Mouse (Mus musculus): ENCODE measurements at regions not wholly inside any gene's neighbourhood (a gene's known extent, or its start where the extent isn't known, plus 50 kb on each side); places are given as distances from the start of the nearest gene placed in this dataset.

DNA sequence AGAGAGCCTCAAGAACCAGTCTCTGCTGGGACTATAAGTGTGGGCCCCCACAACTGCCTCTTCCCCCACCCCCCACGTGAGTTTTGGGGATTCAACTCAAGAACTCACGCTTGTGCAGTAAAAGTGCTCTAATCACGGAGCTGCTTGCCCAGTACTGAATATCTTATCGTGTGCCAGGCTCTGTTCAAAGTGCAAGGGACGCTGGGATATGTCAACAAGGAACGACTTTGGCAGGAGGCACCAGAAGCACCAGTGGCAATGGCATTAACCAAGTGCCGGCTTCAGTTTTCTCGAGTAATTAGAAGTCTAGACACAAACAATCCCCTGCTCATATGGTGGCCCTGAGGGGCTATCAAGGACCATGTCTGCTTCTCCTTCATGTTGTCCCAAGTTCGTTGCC lies 106.0 kb upstream of the Magi1 start:
- WGBS, result 80% methylated on average over 9 of the region's 9 CpGs
- H3K27ac ChIP-seq (replicated peaks), result no peak overlapping the region
- ATAC-seq (ENCODE audit: low read depth), result no peak
- H3K4me1 ChIP-seq (replicated peaks), result no peaks in the 10 kb centered on the region
- H3K9me3 ChIP-seq, result no peaks in the 10 kb centered on the region
- no peak overlapping the region for H3K4me3 ChIP-seq
- no peaks in the 10 kb centered on the region for H3K36me3 ChIP-seq
- H3K4me2 ChIP-seq, result no peak overlapping the region
- H3K27me3 ChIP-seq, result no peaks in the 10 kb centered on the region
- H3K9ac ChIP-seq, result no peak overlapping the region

DNA sequence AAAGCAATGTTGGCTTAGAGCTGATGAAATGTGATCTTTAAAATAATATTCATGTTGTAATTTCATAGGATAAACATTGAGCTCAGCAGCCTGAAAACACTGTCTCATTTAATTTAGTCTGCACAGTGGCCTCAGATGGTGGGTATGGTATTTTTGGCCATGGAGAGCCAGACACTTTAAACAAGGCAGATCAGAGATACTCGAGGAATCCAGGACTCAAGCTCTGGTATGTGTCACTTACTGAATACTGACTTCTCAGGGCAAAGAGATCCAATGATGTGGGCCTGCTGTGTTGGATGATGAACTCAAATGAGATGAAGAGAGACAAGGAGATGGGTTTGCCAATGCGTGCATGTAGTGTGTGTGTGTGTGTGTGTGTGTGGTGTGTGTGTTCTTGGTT lies 103.9 kb upstream of the Magi1 start:
- no peaks in the 10 kb centered on the region for H3K9me3 ChIP-seq
- WGBS, result 85% methylated on average over 2 of the region's 2 CpGs
- no peaks in the 10 kb centered on the region for H3K36me3 ChIP-seq
- no peaks in the 10 kb centered on the region for H3K27me3 ChIP-seq
- no peak overlapping the region for H3K4me2 ChIP-seq
- no peak overlapping the region for H3K9ac ChIP-seq
- no peak overlapping the region for H3K27ac ChIP-seq (replicated peaks)
- no peak for ATAC-seq (ENCODE audit: low read depth)
- H3K4me3 ChIP-seq, result no peak overlapping the region
- H3K4me1 ChIP-seq (replicated peaks), result no peaks in the 10 kb centered on the region

DNA sequence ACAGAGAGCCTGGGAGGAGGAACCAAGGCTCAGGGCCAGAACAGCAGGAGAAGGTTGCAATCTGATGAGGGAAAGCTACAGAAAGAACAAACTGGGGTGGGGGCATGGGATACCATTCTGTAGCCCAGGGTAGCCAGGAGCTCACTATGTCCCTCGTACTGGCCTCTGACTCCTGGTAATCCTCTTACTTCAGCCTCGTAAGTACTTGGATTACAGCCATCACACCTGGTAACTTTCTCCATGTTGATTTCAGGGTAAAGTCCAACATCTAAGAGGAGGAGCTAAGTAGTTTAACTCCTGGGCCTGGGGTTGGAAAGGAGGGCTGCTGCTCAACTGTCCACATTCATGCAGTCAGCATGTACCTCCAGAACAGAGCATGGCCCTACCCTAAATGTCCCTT lies 101.8 kb upstream of the Magi1 start:
- no peak for ATAC-seq (ENCODE audit: low read depth)
- H3K4me1 ChIP-seq (replicated peaks), result no peaks in the 10 kb centered on the region
- H3K4me3 ChIP-seq, result no peak overlapping the region
- no peaks in the 10 kb centered on the region for H3K27me3 ChIP-seq
- no peak overlapping the region for H3K9ac ChIP-seq
- 89% methylated on average over 2 of the region's 2 CpGs for WGBS
- no peak overlapping the region for H3K4me2 ChIP-seq
- H3K36me3 ChIP-seq, result no peaks in the 10 kb centered on the region
- no peak overlapping the region for H3K27ac ChIP-seq (replicated peaks)
- no peaks in the 10 kb centered on the region for H3K9me3 ChIP-seq

- no peaks in the 10 kb centered on the region for H3K27me3 ChIP-seq
- 89% methylated on average over 2 of the region's 2 CpGs for WGBS
- no peaks in the 10 kb centered on the region for H3K9me3 ChIP-seq
- H3K4me1 ChIP-seq (replicated peaks), result no peaks in the 10 kb centered on the region
- H3K4me2 ChIP-seq, result no peak overlapping the region
- H3K36me3 ChIP-seq, result no peaks in the 10 kb centered on the region
- H3K4me3 ChIP-seq, result no peak overlapping the region
- H3K9ac ChIP-seq, result no peak overlapping the region
- no peak overlapping the region for H3K27ac ChIP-seq (replicated peaks)
- no peak for ATAC-seq (ENCODE audit: low read depth)
These were observed 86.3 kb upstream of the Magi1 start for GRCm38 (mm10) chr6:94369991-94370390.

DNA sequence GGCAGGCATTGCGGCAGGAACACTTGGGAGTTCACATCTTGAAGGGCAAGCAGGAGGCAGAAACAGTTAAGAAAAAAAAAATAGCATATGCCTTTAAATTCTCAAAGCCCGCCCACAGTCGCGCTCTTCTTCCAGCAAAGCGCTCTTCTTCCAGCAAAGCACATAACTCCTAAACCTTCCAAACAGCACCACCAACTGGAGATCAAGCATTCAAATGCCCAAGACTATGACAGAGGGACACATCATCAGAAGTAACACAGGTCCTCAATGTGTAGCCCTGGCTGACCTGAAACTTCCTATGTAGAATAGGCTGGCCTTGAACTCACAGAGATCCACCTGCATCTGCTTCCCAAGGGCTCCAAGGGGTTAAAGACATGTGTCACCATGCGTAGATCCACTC lies 80.2 kb upstream of the Magi1 start:
- H3K4me1 ChIP-seq (replicated peaks), result no peaks in the 10 kb centered on the region
- H3K36me3 ChIP-seq, result no peaks in the 10 kb centered on the region
- H3K27me3 ChIP-seq, result no peaks in the 10 kb centered on the region
- ATAC-seq (ENCODE audit: low read depth), result no peak
- no peaks in the 10 kb centered on the region for H3K9me3 ChIP-seq
- no peak overlapping the region for H3K9ac ChIP-seq
- 90% methylated on average over 6 of the region's 6 CpGs for WGBS
- no peak overlapping the region for H3K4me3 ChIP-seq
- no peak overlapping the region for H3K4me2 ChIP-seq
- no peak overlapping the region for H3K27ac ChIP-seq (replicated peaks)

GRCm38 (mm10) chr6:94362626-94363025 lies 78.9 kb upstream of the Magi1 start:
- Histone ChIP-seq H3K9me3 (no peaks in the 10 kb centered on the region), H3K27me3 (no peaks in the 10 kb centered on the region), H3K4me3 (no peak overlapping the region), H3K4me2 (no peak overlapping the region), H3K4me1 (replicated peaks) (no peaks in the 10 kb centered on the region), H3K27ac (replicated peaks) (no peak overlapping the region), H3K36me3 (no peaks in the 10 kb centered on the region), H3K9ac (no peak overlapping the region)
- ATAC-seq (ENCODE audit: low read depth), result no peak

DNA sequence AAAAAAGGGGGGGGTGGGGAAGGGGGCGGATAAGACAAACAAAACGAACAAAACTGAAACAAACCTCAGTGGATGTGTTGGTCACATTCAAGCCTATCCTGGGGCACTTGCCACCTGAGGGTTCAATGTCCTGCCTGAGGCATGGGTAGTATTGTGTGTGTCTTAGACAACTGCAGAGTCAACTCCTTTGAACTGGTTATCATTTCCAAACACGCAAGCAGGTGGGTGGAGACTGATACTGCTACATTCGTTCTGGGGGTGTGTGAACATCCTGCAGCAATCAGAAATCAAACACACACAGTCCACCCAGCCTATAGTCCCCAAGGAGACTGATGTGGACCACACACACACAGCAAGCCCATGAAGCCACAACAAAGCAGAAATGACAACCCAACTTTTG lies 73.9 kb upstream of the Magi1 start:
- no peak for ATAC-seq (ENCODE audit: low read depth)
- no peaks in the 10 kb centered on the region for H3K36me3 ChIP-seq
- H3K4me1 ChIP-seq (replicated peaks), result no peaks in the 10 kb centered on the region
- H3K9ac ChIP-seq, result no peak overlapping the region
- H3K4me2 ChIP-seq, result no peak overlapping the region
- no peaks in the 10 kb centered on the region for H3K27me3 ChIP-seq
- H3K9me3 ChIP-seq, result no peaks in the 10 kb centered on the region
- 83% methylated on average over 4 of the region's 4 CpGs for WGBS
- H3K4me3 ChIP-seq, result no peak overlapping the region
- H3K27ac ChIP-seq (replicated peaks), result no peak overlapping the region

- no peak overlapping the region for H3K27ac ChIP-seq (replicated peaks)
- no peak for ATAC-seq (ENCODE audit: low read depth)
These were observed 70.9 kb upstream of the Magi1 start for GRCm38 (mm10) chr6:94354451-94355095.

DNA sequence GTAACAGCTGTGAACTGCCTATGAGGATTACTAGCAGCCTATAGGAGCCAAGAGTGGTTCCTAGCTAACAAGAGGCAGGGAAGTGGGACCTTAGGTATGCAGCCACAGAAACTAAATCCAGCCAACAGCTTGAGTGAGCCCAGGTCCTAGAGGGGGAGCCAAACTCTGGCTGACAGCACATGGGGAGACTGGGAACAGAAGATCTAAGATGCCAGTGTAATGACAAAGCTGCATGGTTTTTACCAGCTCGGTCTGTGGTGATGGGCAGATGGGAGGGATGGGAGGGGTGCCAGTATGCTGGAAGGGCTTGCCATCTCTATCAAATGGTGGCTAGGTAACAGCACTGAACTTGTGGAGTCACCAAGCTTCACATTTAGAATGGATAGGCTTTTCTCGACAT lies 60.6 kb upstream of the Magi1 start:
- Histone ChIP-seq H3K36me3 (no peaks in the 10 kb centered on the region), H3K9ac (no peak overlapping the region), H3K9me3 (peaks cover 6% of the 10 kb centered on the region; the same call in 1 of the 2 replicates), H3K27ac (replicated peaks) (no peak overlapping the region), H3K4me2 (no peak overlapping the region), H3K27me3 (no peaks in the 10 kb centered on the region), H3K4me3 (no peak overlapping the region), H3K4me1 (replicated peaks) (no peaks in the 10 kb centered on the region)
- ATAC-seq (ENCODE audit: low read depth), result no peak
- WGBS, result 92% methylated on average over 2 of the region's 2 CpGs

More at GRCm38 (mm10) chr6:94354451-94355095, 70.9 kb upstream of the Magi1 start:
- H3K27me3 ChIP-seq, result no peaks in the 10 kb centered on the region
- H3K4me1 ChIP-seq (replicated peaks), result no peaks in the 10 kb centered on the region
- H3K4me2 ChIP-seq, result no peak overlapping the region
- H3K4me3 ChIP-seq, result no peak overlapping the region
- H3K9ac ChIP-seq, result no peak overlapping the region
- no peaks in the 10 kb centered on the region for H3K9me3 ChIP-seq
- 60% methylated on average over 8 of the region's 8 CpGs for WGBS
- H3K36me3 ChIP-seq, result no peaks in the 10 kb centered on the region

- H3K4me3 ChIP-seq, result no peak overlapping the region
- no peak for ATAC-seq (ENCODE audit: low read depth)
These were observed 56.8 kb upstream of the Magi1 start for GRCm38 (mm10) chr6:94340546-94340945.

GRCm38 (mm10) chr6:94336168-94336567 lies 52.5 kb upstream of the Magi1 start:
- Histone ChIP-seq H3K4me3 (no peak overlapping the region), H3K4me1 (replicated peaks) (no peaks in the 10 kb centered on the region), H3K27me3 (no peaks in the 10 kb centered on the region), H3K36me3 (no peaks in the 10 kb centered on the region), H3K4me2 (no peak overlapping the region), H3K9me3 (no peaks in the 10 kb centered on the region), H3K9ac (no peak overlapping the region), H3K27ac (replicated peaks) (no peak overlapping the region)
- WGBS, result 66% methylated on average over 6 of the region's 6 CpGs
- no peak for ATAC-seq (ENCODE audit: low read depth)

More at GRCm38 (mm10) chr6:94340546-94340945, 56.8 kb upstream of the Magi1 start:
- no peaks in the 10 kb centered on the region for H3K9me3 ChIP-seq
- no peak overlapping the region for H3K4me2 ChIP-seq
- 63% methylated on average over 2 of the region's 2 CpGs for WGBS
- H3K36me3 ChIP-seq, result no peaks in the 10 kb centered on the region
- no peaks in the 10 kb centered on the region for H3K4me1 ChIP-seq (replicated peaks)
- H3K27ac ChIP-seq (replicated peaks), result no peak overlapping the region
- H3K27me3 ChIP-seq, result no peaks in the 10 kb centered on the region
- H3K9ac ChIP-seq, result no peak overlapping the region
